Mouse (Mus musculus) midbrain, embryonic 14.5 days (tissue): ENCODE results near the gene Olfr463. TPM values are rescaled to one million over a fixed set of nuclear protein-coding genes. Genes with fewer than 3 reads are reported as not detected.

Experiments used
- ATAC-seq: fragments of 200-750 bp; cut with Nextera tagmentation; 2 replicates; pipeline ENCODE4 v1.8.0; 2017; ENCODE audit warnings: moderate number of reproducible peaks, moderate library complexity; ENCODE audit not compliant: low FRiP score, low TSS enrichment
- DNase-seq: peaks from one replicate; pipeline ENCODE4 v3.0.0-alpha.2; 2015
- H3K27ac ChIP-seq: fragments of 300-500 bp; sonication (generic); replicated peaks from 2 replicates; pipeline ENCODE4 v1.5.1; 2014; ENCODE audit warnings: mild to moderate bottlenecking, low read depth, low read length, moderate library complexity
- H3K27me3 ChIP-seq: fragments of 300-500 bp; sonication (generic); 2 replicates; pipeline ENCODE4 v1.6.1; 2014; ENCODE audit warnings: low read length, control low read depth, mixed read lengths; ENCODE audit not compliant: control insufficient read depth, insufficient read depth
- H3K36me3 ChIP-seq: fragments of 300-500 bp; sonication (generic); 2 replicates; pipeline ENCODE4 v1.6.1; 2014; ENCODE audit warnings: low read length, control low read depth; ENCODE audit not compliant: control insufficient read depth, insufficient read depth
- H3K4me1 ChIP-seq: fragments of 300-500 bp; sonication (generic); 2 replicates; pipeline ENCODE4 v1.6.1; 2014; ENCODE audit warnings: mild to moderate bottlenecking, antibody characterized with exemption, low read length, control low read depth; ENCODE audit not compliant: control insufficient read depth, insufficient read depth
- H3K4me2 ChIP-seq: fragments of 300-500 bp; sonication (generic); 2 replicates; pipeline ENCODE4 v1.6.1; 2014; ENCODE audit warnings: mild to moderate bottlenecking, low read length, moderate library complexity
- H3K4me3 ChIP-seq: fragments of 300-500 bp; sonication (generic); replicated peaks from 2 replicates; pipeline ENCODE4 v1.5.1; 2014; ENCODE audit warnings: low read depth, low read length
- H3K9ac ChIP-seq: fragments of 300-500 bp; sonication (generic); replicated peaks from 2 replicates; pipeline ENCODE4 v1.6.1; 2014; ENCODE audit warnings: mild to moderate bottlenecking, low read length, moderate library complexity
- H3K9me3 ChIP-seq: fragments of 300-500 bp; sonication (generic); 2 replicates; pipeline ENCODE4 v1.6.1; 2016; ENCODE audit warnings: low read length, control low read depth, mixed read lengths; ENCODE audit not compliant: control insufficient read depth
- WGBS: fragments of 180-500 bp; shearing (Covaris S2); extraction: QIAGEN DNeasy Blood & Tissue Kit; methylation state at CpG from one replicate; pipeline ENCODE4 v1.1.7; 2014; 5-methylcytosine and 5-hydroxymethylcytosine counted together
- polyA plus RNA-seq: library from polyadenylated mRNA; unstranded; fragments of >200 nt; fragmentation: Nextera tagmentation; extraction: Ambion mirVana; gene quantifications from 2 replicates; pipeline ENCODE4 v1.2.1, GENCODE M21; 2014

Olfr463 gene
- polyA plus RNA-seq = not detected in 2 replicates

DNA sequence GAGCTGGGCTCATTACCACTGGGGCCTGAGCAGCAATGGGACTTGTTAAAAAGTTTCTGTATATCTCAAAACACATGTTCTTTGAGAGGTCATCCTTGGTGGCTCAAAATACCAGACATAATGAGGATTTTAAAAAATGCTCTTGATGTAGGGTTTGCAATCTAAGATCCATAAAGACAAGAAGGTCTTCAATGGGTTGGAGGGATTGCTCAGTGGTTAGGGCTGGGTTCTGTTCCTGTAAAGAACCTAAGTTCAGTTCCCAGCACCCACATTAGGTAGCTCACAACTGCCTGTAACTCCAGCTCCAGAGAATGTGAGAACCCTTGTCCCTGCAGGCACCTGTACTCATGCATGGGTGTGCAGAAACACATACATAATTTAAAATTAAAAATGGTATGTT is at the start of gene Olfr463:
Olfr463 (minus strand) TSS at position 101 of the 400 bp plus-strand sequence.
- Histone ChIP-seq H3K9me3 (no peaks in the 10 kb centered on the region), H3K9ac (no peak within 1 kb of the TSS), H3K4me1 (no peaks in the 10 kb centered on the region), H3K36me3 (no peaks in the 10 kb centered on the region), H3K27ac (no peak within 1 kb of the TSS), H3K27me3 (no peaks in the 10 kb centered on the region), H3K4me3 (no peak within 1 kb of the TSS), H3K4me2 (no peak within 1 kb of the TSS)
- ATAC-seq = no peak
- no peak for DNase-seq

DNA sequence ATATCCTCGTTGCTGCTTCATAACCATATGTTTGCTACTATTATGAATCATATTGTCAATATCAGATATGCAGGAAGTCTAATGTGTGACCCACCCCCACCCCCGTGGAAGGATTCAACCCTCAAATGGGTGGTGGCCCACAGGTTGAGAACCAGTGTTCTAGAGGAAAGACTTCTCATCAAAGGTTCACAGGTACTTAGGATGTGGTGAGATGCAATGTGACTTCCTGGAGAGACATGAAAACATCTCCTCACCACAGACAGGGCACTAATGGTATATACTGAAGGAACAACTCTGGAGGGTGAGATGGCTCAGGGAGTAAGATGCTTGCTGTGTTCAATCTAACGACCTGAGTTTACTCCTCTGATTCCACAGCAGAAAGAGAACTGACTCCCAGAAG is 38.3 kb upstream of the Olfr463 start:
- no peak for ATAC-seq
- no peak overlapping the region for H3K27ac ChIP-seq
- WGBS = 76% methylated on average over 3 of the region's 3 CpGs

DNA sequence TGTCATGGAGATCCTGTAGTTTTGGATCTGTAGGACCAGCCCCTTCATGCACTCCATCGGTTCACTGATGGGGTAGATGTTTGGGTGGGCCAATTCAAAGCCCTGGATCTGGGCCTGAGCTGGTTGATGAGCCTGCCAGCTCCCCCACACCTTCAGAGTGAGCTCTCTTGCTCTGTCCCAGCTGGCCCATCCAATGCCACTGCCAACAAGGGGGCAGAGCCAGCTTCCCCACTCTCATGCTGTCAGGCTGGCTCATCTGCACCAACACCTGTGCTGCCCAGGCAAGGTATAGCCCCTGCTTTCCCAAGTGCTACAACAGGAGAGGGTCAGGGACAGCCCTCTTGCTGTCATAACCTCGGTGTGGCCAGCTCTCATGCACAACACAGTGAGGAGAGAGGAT is 36.5 kb upstream of the Olfr463 start:
- Histone ChIP-seq H3K36me3 (no peaks in the 10 kb centered on the region), H3K9me3 (no peaks in the 10 kb centered on the region), H3K4me2 (no peak overlapping the region), H3K4me3 (no peak overlapping the region), H3K27ac (no peak overlapping the region), H3K27me3 (no peaks in the 10 kb centered on the region), H3K4me1 (no peaks in the 10 kb centered on the region), H3K9ac (no peak overlapping the region)
- no peak for ATAC-seq
- DNase-seq = no peak
- 63% methylated on average over 2 of the region's 2 CpGs for WGBS

More for the DNA sequence above, 38.3 kb upstream of the Olfr463 start:
- no peaks in the 10 kb centered on the region for H3K9me3 ChIP-seq
- H3K4me2 ChIP-seq = no peak overlapping the region
- no peak for DNase-seq
- H3K27me3 ChIP-seq = no peaks in the 10 kb centered on the region
- no peaks in the 10 kb centered on the region for H3K36me3 ChIP-seq
- H3K9ac ChIP-seq = no peak overlapping the region
- H3K4me3 ChIP-seq = no peak overlapping the region
- H3K4me1 ChIP-seq = no peaks in the 10 kb centered on the region

DNA sequence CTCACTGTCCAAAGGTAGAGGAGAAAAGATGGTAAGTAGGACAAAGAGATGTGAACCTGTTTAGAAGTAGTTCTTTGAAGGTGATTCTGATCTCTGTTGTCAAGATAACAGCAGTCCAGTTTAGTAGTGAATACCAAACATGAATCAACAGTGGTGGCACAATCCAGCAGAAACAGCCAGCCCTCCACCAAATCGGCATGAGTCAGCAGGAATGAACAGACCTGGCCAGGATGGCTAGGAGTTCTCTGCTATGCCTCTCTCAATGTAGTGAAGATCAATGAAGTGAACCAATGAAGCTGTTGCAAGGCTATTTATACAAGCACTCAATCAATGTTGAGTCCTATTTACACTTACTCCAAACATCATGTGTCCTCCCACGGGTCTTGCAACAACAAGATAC is 33.2 kb upstream of the Olfr463 start:
- Histone ChIP-seq H3K4me2 (no peak overlapping the region), H3K27ac (no peak overlapping the region), H3K4me1 (no peaks in the 10 kb centered on the region), H3K36me3 (no peaks in the 10 kb centered on the region), H3K9ac (no peak overlapping the region), H3K27me3 (no peaks in the 10 kb centered on the region), H3K4me3 (no peak overlapping the region), H3K9me3 (0 out of 2 replicates have a peak, but pooled peaks cover 2% of the 10 kb centered on the region)
- 94% methylated on average over 2 of the region's 2 CpGs for WGBS
- no peak for ATAC-seq
- no peak for DNase-seq

DNA sequence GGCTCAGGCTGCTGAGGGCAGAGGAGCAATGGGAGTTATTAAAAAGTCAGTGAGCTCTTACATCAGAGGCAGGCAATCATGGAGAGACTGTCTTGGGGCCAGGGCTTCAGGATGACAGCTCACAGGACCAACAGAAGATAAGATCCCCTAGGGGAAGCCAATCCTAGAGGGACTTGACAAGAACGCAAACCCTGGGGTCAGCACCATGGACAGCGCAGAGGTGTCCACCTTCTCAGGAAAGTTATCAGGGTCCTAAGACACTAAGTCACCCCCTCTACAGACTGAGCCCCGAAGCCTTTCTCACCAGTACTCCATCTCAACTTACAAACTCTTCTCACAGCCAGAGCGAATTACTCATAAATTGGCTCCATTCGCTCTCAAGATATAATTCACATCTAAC is 23.8 kb upstream of the Olfr463 start, which contains the start of gene Olfr464:
Olfr464 (minus strand) TSS at position 2 of the 400 bp plus-strand sequence.
- ATAC-seq (no peak), DNase-seq (peak; percentile 8)
- Histone ChIP-seq H3K36me3 (no peaks in the 10 kb centered on the region), H3K27me3 (no peaks in the 10 kb centered on the region), H3K27ac (no peak within 1 kb of the TSS), H3K4me1 (no peaks in the 10 kb centered on the region), H3K4me2 (no peak within 1 kb of the TSS), H3K4me3 (no peak within 1 kb of the TSS), H3K9me3 (0 out of 2 replicates have a peak, but pooled peaks cover 4% of the 10 kb centered on the region), H3K9ac (no peak within 1 kb of the TSS)
- WGBS = 37% methylated on average over 5 of the region's 5 CpGs

DNA sequence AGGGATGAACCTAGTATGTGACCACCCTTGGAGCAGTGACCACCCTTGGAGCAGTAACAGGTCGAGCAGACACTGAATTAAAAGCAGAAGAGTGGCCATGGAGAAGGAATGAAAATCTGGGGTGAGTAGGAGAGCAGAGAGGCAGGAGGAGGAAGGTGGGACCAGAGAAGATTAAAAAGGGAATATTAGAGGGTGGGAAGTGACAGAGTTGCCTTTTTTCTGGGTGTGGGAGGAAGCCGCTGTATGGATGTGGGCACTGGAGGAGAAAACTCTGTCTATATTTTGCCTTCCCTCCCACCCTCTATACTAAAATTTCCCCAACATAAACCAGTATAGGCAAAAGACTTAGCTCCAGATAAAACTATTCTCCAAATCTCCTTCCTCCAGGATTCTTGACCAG is 23.1 kb upstream of the Olfr463 start:
- no peak overlapping the region for H3K9ac ChIP-seq
- H3K36me3 ChIP-seq = no peaks in the 10 kb centered on the region
- no peak overlapping the region for H3K4me3 ChIP-seq
- DNase-seq = no peak
- H3K27me3 ChIP-seq = no peaks in the 10 kb centered on the region
- ATAC-seq = no peak
- WGBS = 64% methylated on average over 2 of the region's 2 CpGs
- no peaks in the 10 kb centered on the region for H3K4me1 ChIP-seq
- H3K9me3 ChIP-seq = 0 out of 2 replicates have a peak, but pooled peaks cover 4% of the 10 kb centered on the region
- H3K27ac ChIP-seq = no peak overlapping the region
- no peak overlapping the region for H3K4me2 ChIP-seq

DNA sequence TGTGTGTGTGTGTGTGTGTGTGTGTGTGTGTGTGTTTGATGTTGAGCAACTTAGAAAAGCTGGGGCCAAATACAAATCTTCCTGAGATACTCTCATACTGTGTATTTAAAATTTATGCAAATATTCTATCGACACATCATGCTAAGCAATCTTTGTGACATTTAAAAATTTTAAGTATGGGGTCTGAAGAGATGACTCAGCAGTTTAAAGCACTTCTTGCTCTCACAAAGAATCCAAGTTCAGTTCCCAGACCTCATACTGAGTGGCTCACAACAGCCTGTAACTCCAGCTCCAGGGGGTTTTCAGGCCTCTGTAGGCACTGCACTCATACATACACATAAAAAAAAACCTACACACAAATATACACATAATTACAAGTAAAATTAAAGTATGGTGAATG is 18.8 kb upstream of the Olfr463 start:
- 88% methylated on average over 1 of the region's 1 CpGs for WGBS
- Histone ChIP-seq H3K27ac (no peak overlapping the region), H3K36me3 (no peaks in the 10 kb centered on the region), H3K9me3 (no peaks in the 10 kb centered on the region), H3K4me2 (no peak overlapping the region), H3K4me1 (no peaks in the 10 kb centered on the region), H3K4me3 (no peak overlapping the region), H3K9ac (no peak overlapping the region), H3K27me3 (no peaks in the 10 kb centered on the region)
- ATAC-seq (no peak), DNase-seq (no peak)

DNA sequence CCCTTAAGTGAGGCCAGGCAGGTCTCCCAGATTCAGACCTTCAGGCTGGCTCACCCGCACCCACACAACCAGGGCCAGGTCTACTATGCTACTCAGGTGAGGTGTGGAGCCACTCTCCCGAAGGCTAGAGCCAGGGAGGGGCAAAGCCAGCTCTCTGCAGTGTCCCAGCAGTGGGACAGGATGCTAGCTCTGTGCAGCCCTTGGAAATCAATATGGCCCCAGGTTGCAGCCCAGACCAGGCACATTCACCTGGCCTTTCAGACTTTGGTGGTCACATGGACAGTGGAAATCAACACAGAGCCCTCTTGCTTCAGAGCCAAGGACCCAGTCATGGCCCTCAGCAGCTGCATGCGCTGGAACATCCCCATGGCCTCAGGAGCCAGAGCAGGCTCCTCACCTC is 7.1 kb upstream of the Olfr463 start:
- H3K9ac ChIP-seq = no peak overlapping the region
- DNase-seq (no peak), ATAC-seq (no peak)
- no peak overlapping the region for H3K27ac ChIP-seq
- no peak overlapping the region for H3K4me3 ChIP-seq
- 84% methylated on average over 3 of the region's 3 CpGs for WGBS
- H3K36me3 ChIP-seq = no peaks in the 10 kb centered on the region
- no peak overlapping the region for H3K4me2 ChIP-seq
- no peaks in the 10 kb centered on the region for H3K4me1 ChIP-seq
- H3K9me3 ChIP-seq = no peaks in the 10 kb centered on the region
- H3K27me3 ChIP-seq = no peaks in the 10 kb centered on the region

DNA sequence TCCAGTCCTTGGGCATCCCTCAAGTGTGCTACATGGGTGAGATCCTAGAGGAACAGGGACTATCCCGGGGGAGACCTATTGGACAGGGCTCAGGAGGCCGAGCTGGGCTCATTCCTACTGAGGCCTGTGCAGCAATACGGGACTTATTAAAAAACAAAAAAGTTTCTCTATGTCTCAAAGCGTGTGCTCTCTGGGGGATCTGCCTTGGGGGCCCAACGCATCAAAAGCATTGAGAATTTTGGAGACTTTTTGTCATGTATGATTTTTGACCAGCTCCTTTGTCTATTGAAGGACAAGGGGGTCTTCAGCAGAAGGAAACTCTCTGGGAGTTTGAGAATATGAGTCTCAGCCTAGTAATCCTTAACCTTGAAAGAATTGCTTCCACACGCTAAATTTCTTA is 5.0 kb downstream of the Olfr463 start, which contains the start of gene Olfr462:
Olfr462 (minus strand) TSS at position 101 of the 400 bp plus-strand sequence.
- Histone ChIP-seq H3K9ac (no peak within 1 kb of the TSS), H3K4me1 (no peaks in the 10 kb centered on the region), H3K27ac (no peak within 1 kb of the TSS), H3K36me3 (no peaks in the 10 kb centered on the region), H3K27me3 (no peaks in the 10 kb centered on the region), H3K4me2 (no peak within 1 kb of the TSS), H3K4me3 (no peak within 1 kb of the TSS), H3K9me3 (no peaks in the 10 kb centered on the region)
- DNase-seq (no peak), ATAC-seq (no peak)
- 92% methylated on average over 6 of the region's 6 CpGs for WGBS
